Mouse (Mus musculus) granulocyte monocyte progenitor cell, adult 5-6 weeks (primary cell): Measurements from ENCODE around the gene Gimap4. TPM values are rescaled to one million over a fixed set of nuclear protein-coding genes. Genes with fewer than 3 reads are reported as not detected.

Source experiments
- ATAC-seq: replicated peaks from 2 replicates; pipeline ENCODE4 v1.8.0; 2016; ENCODE audit warnings: mild to moderate bottlenecking, moderate TSS enrichment, inconsistent platforms; ENCODE audit not compliant: poor library complexity, severe bottlenecking
- total RNA-seq, 2 experiments: library from RNA; stranded (forward) in 1 of 2; stranded (reverse) in 1 of 2; fragments of 200-712, 200-1000 nt in 1 of 2; fragments of >200 nt in 1 of 2; fragmentation: Nextera tagmentation in 1 of 2; gene quantifications; 2 replicates each; pipeline ENCODE4 v1.2.3; 2014 to 2017

Gene Gimap4
- total RNA-seq (2014; fragmentation: Nextera tagmentation) (not detected in 2 replicates), total RNA-seq (2017) (0.60 and 1.3 TPM in 2 replicates)

DNA sequence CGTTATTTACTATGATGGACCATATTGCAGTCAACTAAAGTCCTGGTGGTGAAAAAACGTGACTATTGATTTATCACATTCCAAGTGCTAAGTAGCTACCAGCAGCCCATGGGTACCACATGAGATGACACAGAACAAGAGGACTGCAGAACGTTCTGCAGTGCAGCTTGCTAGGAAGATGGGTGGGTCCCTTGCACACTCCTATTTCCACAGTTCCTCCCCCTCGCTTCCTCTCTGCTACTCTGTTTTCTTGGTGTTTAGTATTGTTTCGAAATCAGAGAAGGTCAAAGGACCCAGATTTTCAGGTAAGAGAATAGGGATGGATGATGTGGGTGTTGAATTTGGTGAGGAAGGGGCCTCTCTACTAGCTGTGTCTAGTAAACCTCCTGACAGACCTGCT is at the start of gene Gimap4:
Gimap4 (plus strand) TSS at position 231 of the 400 bp plus-strand sequence.
- no peak for ATAC-seq

DNA sequence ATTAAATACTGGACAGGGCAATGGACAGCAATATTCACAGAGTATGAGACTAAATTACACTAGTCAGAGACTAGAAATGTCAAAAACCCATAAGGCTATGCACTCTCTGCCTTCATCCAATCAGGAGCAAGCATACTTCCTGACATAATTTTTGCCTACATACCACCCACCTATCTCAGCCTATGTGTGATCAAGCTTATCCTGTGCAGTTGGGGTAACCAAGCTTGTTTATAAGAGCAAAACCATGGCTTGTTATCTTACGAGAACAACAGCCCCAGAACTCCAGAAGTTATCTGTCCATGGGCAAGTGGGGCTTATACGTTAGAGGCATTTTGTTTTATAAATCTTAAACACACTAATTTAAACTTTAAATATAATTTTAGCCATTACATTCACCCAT is 49.2 kb upstream of the Gimap4 start:
- no peak for ATAC-seq

DNA sequence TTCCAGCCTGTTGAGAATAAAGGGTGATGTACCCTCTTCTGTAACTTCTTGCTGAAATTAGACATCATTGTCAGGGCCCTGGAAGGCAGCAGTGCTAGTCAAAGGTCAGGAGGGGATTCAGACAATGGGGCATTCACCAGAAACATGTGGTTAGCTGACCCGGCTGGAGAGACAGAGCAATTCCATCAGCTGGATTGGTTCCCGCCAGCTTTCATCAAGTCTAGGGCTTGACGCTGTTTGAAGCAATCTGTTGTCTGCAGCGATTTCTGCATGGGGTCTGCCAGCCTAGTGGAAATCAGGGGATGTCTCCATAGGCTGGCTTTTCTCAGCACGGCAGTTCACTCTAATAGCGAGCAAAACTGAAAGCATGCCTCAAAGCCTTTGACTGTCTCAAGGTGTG is 47.8 kb upstream of the Gimap4 start:
- ATAC-seq = no peak

DNA sequence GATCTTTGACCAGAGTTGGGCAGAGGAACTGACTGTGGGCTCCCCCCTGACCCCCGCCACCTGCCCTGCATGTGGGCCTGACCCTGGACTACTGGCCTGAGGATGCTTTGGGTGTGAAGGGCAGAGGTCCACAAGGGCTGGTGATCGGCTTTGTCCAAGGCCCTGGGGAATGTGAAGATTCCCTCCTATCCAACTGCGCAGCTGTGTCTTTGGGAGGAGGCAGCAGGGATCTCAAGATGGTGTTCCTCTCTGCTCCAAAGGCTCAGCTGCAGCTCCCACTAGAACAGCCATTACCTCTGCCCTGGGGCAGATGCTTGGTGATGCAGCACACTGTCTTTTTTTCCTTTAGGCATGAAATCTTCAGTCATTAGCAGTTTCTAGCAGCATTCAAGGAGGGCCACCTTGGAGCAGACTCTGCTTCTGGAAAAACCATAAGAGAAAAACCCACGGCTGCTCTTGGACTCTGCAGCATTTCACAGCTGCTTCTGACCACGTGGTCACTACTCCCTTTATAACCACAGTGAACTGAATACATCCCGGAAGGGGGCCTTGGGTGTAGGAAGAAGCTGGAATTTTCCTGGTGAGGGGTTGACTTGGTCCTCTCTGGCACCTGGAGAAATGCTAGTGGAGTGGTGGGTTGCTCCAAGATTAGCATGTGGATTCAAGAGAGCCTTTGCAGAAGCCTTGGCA is 46.4 kb upstream of the Gimap4 start:
- no peak for ATAC-seq

DNA sequence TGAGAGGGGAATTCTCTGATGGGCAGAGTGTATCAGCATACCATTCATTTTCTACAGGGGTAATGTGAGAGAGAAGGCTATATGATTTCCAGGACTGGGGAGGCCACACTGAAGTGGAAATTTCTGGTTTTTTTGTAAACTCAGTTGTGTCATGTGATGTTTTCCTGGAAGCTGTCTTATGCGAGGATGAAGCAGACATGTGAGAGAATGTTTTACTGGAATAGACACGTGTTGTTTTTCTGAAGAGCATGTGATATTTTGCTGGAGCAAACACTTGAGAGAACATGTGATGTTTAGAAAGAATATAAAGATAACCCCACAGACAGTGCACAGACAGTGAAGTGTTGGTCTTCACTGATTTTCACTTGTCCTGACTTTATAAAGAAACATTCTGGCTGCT is 45.8 kb upstream of the Gimap4 start:
- no peak for ATAC-seq

DNA sequence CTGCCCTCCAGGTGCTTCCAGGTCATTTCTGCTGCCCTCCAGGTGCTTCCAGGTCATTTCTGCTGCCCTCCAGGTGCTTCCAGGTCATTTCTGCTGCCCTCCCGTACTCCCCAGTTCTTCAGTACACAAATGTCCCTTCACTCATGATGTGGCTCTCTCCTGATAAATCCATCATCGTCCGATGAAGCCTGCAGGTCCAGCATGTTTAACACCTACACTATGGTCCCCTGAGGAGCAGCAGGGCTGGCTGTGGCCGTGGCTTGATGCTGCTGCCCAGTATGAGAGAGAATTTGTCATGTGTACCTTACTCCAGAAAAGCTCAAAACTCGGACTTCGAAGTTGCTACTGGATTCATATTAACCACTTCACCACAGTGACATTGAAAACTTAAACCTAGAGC is 43.0 kb upstream of the Gimap4 start:
- ATAC-seq = no peak

DNA sequence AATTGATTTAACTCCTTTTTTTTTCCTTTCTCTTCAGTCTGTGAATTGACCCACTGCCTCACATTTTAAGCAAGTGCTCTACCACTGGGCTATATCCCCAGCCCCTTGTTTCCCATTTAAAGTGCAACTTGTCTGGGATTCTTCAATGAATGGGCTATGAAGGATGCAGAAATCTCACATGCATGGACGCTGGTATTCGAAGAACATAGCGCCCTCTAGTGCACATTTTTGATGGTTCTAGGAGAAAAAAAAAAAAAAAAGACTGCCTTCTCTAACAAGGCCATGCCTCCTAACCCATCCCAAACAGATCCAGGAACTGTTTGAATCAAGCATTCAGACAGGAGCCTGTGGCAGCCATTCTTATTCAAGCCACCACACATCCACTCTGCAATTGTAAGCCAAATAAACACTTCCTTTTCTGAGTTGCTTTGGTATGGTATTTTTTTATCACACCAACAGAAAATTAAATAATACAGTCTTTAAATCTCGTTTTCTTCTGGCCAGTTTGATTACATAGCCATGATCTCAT is 41.5 kb upstream of the Gimap4 start:
- no peak for ATAC-seq

DNA sequence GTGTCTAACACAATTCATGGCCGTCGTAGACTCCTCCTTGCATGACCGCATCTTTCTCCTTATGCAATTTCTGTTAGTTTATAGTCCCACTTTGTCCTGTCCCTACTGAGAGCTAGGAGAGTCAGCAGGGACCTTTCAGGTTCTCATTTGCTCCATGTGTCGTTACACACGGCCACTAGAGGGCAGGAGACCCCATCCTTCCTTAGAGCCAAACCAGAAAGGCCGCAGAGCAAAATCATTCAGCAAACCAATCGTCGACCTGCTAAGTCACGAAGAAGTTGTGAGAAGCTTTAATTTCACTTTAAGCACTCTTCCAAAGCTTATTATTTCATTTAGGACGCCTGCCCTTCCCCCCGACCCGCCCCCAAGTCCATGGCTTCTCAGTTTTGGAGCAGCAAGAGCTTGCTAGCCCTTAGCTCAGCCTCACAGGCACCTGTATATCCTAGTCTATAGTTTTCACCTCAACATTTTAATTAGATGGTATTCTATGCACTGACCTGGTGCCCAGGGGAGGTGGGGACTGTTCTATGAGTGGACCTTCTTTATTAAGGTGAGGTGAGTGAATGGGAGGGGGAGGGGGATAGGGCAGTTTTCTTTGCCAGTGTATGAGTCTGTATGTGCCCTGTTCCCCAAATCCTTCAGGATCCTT is 38.6 kb upstream of the Gimap4 start:
- peak; percentile 71 for ATAC-seq

DNA sequence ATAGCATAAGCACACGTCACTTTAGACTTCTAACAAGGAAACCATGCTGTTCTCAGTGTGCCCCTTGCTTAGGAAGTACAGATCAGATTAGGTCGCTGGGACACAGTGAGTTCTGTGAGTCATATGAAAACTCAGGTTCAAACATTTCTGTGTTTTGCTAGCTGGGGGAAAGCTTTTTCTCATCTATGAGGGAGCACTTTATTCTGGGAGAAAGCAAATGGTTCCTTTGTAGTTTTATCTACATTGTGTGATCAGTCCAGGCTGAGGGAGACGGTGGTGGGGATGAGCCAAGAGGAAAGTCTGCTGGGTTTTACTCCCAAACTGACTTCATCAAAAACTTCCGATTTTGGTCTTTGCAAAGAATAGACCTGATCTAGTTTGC is 38.0 kb upstream of the Gimap4 start:
- no peak for ATAC-seq

DNA sequence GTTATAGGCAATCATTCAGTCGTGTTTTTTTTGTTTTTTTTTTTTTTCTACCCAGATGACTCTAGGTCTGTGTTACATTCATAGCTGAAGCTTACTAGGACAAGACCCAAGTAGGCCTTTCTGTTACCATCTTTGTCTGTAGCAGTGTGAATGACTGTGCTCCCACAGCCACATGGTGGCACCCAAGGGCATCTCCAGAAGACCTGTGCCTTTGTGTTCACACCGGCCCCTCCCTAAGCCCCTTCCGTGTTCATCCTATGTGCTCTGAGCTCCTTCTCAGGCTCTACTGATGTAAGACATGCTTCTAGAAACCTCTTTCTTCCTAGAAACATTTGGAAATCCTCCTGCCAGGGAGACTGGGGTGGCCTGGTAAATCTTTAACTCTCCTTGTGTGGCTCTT is 37.4 kb upstream of the Gimap4 start, which contains the start of gene Gimap8:
Gimap8 (plus strand) TSS at position 240 of the 400 bp plus-strand sequence.
- peak; percentile 66 for ATAC-seq

DNA sequence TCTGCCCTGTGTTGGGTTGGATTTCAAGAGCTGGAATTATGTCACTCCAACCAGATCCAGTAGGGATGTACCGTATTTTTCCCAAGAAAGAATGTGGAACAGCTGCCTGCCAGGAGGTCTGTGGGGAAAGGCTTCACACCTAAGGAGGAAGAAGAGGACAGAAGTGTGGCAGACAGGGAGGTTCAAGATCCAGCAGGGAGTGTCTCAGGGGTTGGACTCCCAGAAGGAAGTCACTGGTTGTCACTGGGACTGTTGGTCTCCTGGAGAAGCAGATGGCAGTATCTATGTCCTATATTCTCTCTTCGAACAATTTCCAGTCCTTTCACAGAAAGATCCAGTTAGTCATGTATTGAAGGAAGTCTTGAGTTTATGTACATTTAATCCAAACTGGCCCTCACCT is 36.7 kb upstream of the Gimap4 start:
- no peak for ATAC-seq

DNA sequence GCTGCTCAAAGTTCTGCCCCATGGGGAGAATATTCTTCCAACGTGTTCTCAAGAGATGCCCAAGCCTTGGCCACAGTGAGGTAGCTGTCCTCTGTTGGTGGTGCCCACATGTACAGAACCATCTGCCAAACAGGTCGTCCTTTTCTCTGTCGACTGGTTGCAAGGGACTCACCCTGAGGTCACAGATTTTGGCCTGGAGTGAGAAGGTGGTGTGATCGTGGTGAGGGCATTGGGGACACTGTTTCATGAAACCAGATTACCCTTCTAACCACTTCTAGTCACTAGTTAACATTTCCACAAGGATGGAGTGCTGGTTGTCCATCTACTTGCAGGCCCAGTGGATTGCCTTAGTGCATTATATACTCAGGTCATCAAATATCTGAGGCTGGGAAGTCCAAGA is 35.6 kb upstream of the Gimap4 start:
- no peak for ATAC-seq

DNA sequence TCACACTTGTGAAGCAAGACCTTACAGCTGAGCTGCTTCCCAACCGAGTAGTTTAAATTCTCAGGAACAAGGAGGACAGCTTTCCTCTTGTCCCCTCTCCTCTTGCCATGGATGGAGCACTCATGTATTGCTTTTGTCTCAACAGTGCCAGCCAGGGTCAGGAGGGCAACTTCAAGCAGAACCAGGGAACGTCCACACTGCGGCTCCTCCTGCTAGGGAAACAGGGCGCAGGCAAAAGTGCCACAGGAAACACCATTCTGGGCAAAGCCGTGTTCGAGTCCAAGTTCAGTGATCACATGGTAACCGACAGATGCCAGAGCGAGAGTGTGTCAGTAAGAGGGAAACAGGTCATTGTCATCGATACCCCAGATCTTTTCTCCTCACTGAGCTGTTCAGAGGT is 34.3 kb upstream of the Gimap4 start:
- no peak for ATAC-seq

DNA sequence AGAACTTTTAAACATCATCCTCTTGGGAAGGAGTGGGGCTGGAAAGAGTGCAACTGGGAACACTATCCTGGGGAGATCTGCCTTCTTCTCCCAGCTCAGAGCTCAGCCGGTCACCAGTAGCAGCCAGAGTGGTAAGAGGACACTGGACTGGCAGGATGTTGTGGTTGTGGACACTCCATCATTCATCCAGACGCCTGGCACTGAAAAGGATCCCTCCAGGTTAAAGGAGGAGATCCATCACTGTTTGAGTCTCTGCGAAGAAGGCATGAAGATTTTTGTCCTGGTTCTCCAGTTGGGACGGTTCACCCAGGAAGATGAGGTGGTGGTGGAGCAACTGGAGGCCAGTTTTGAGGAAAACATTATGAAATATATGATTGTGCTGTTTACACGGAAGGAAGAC is 25.6 kb upstream of the Gimap4 start:
- no peak for ATAC-seq

DNA sequence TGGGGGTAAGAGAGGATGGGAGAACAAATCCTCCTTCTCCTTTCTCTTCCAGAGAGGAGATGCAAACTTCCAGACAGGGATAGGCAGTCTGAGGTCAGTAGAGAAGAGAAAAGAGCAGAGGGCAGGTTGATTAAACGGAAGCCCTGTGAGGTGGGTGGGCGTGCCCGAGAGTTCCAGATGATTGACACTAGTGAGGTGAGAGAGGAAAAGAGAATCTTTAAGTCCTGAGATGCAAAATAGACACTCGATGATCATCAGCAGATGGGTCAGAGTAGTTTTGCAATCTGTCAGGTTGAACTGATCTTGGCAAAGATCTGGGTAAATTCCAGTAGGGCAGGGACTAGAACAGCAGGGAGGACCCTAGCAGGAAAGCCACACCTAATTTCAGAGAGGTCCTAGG is 19.6 kb upstream of the Gimap4 start:
- no peak for ATAC-seq

DNA sequence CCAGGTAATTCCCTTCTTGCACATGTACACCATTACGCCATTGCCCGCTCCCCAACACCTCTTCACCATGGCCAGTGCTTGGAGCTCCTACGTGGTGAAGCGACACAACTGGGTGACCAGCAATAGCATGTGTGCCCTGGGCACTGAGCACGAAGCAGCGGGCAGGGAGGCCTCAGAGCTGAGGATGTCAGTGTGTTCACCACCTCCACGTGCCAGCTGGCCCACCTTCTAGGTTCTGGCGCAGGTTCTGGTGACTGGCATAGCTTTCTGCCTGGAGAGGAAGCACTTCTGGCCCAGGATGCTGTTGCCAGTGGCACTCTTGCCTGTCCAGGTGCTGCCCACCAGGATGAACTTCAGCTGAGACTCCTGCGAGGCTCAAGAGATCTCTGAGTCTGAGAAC is 18.9 kb upstream of the Gimap4 start:
- no peak for ATAC-seq

DNA sequence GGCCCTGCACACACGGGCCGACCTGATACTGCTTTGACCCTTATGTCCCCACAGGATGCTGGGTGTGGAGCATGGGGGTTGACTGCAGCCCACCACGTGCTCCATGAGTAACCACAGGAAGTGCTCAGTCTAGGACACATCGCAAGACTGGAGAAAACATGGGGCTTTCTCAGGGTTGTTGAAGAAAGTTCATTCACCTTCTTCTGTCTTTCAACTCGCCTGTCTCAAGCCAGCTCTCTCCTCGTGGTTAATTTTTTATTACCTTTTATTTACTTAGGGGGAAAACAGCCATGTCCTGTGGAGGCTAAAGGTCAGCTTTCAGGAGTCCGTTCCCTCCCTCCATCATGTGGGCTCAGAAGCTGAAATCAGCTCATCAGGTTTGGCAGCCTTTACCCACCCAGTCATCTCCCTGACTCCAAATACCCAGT is 18.2 kb upstream of the Gimap4 start:
- ATAC-seq = no peak

DNA sequence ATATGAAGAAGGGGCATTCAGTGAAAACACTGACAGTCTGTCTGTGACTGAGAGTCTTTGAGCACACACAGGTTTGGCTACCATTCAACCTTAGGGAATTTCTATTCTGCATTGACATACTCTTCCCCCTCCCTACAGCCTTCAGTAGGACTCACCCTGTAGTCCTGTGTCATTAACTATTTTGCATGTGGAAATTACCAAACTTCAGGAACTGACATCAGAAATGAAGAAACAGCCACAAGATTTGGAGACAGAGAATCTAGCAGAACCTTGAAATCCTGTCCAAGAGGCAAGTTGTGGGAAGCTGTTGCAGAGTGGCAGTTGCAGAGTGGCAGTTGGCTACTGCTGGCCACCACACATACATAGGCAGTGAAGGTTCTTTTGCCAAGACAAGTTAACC is 16.3 kb upstream of the Gimap4 start:
- peak; percentile 76 for ATAC-seq

DNA sequence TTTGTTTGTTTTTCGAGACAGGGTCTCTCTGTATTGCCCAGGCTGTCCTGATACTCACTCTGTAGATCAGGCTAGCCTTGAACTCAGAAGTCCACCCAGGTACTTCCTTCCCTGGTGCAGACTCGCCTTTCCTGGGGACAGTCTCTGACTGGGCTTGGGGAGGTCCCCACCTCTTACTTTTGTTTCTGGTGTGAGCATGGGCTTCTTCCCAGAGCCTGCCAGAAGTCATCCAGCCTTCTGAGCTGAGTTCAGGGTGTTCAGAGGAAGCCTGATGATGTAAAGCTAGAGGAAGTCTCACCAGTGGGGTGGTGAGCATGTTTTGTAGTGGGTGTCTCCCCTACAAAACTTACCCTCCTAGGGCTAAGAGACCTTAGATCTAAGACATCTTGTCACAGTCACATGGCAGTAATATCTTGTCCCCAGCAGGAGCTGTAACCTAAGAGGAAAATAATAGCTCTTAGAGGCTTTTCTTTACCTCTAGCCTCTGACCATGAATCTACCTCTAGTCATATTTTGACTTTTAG is 14.8 kb upstream of the Gimap4 start:
- no peak for ATAC-seq

DNA sequence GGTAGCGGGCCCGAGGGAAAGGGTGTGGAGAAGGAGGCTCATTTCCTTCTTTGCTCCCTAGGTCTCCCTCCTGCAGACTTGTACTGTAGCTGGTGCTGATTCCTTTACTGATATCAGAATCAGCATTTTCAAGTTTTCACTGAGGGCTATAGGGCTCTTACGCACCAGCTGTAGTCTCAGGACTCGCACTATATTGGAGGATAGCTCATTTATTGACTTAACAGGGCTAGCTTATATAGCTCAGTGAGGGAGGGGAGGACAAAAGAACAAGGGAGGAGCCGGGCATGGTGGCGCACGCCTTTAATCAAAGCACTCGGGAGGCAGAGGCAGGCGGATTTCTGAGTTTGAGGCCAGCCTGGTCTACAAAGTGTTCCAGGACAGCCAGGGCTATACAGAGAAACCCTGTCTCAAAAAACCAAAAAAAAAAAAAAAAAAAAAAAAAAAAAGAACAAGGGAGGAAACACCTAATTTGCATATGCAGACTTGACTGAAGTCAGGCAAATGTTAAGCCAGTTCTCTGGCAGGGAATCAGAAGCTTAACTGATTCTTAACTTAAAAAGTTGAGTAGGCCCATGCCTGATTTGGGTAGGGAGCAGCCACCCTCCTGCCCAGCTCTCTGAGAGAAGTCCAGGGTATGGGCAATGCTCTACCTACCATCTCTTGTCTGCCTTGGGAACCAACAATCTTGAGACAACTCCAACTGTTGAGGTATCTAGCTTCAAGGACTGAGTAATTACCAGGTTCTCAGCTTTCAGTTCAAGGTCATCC is 9.9 kb upstream of the Gimap4 start:
- ATAC-seq = no peak

DNA sequence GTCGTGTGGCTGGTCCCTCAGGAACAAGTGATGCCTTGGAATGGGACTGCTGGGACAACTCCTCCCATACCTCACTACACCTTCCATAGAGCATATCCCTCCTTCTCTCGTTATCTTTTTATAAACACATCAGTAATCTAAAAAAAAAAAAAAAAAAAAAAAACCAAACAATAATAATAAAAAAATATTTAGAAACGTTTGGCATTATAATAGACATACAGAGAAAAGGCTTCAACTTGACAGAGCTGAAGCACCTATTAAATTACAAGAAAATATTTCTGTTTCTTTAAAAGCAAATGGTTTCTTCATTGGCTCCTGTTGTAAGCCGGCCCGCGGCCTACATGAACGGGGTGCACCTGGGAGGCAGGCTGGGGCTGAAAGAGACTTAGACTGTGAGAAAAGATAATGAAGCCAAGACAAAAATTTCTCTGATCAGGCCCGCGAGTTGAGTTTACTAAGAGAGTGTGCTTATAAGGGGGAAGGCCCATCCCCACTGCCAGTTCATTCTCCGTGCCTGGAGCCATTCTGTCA is 8.9 kb upstream of the Gimap4 start:
- no peak for ATAC-seq
